Mouse (Mus musculus): ENCODE measurements around the gene Cdr2l.

DNA sequence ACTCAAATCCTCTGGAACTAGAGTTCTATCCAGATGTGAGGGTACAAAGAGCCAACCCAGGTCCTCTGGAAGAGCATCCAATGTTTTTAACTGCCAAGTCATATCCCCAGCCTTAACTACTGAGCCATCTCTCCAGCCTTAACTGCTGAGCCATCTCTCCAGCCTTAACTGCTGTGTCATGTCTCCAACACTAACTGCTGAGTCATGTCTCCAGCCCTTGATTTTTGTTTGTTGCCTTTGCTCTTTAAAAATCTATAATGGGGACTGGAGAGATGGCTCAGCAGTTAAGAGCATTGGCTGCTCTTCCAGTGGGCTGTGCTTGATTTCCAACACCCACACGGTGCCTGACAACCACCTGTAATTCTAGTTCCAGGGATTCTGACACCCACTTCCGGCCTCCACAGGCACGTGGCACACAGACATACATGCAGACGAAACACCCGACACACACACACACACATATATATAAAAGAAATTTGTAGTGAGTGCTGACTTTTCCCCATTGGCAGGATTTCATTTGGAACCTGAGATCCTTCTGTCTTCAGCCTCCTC lies 55.9 kb downstream of the Cdr2l start:
- TF ChIP-seq CTCF (IDR thresholded peaks at IDR 0.05) (no peak), EP300 (IDR thresholded peaks at IDR 0.05; ENCODE audit: insufficient read depth, low read depth, low read length) (no peak)

Data from heart, adult 2 months (tissue).